Comparison of ENCODE assay signal across 16 mouse cellular contexts in genomic region chr19:34869375-34869774, GRCm38 (mm10).
"Had no signal": no experiment of that assay in that cellular context is flagged by ENCODE, and none has a peak within 500 bp of the region (broad histone marks: within the 10 kb centered on the region; RNA-seq: fewer than 3 reads in every experiment).

No protein-coding gene starts in this region.

- H3K4me1 ChIP-seq: neural tube, embryonic 13.5 days; neural tube, embryonic 15.5 days; stomach, embryonic 15.5 days had no signal

- H3K27me3 ChIP-seq: neural tube, embryonic 13.5 days; neural tube, embryonic 15.5 days; stomach, embryonic 15.5 days had no signal

- H3K9ac ChIP-seq: neural tube, embryonic 13.5 days; neural tube, embryonic 15.5 days; stomach, embryonic 15.5 days had no signal

- H3K36me3 ChIP-seq: neural tube, embryonic 13.5 days; neural tube, embryonic 15.5 days; stomach, embryonic 15.5 days had no signal

- DNase-seq: retina, postnatal 1 day; right cerebral cortex, adult 18-20 months; right cerebral cortex, postnatal 14 days; right cerebral cortex, postnatal 25 days; right cerebral cortex, postnatal 4 days; spleen, adult 18-20 months; thymus, adult 18-20 months; thymus, adult 2 months; thymus, postnatal 14 days; thymus, postnatal 25 days; thymus, postnatal 36 days; thymus, postnatal 4 days had no signal

- H3K27ac ChIP-seq: neural tube, embryonic 13.5 days; neural tube, embryonic 15.5 days; stomach, embryonic 15.5 days; stomach, postnatal 0 days had no signal

- H3K4me3 ChIP-seq: neural tube, embryonic 13.5 days; neural tube, embryonic 15.5 days; stomach, embryonic 15.5 days had no signal

- H3K4me2 ChIP-seq: neural tube, embryonic 13.5 days; neural tube, embryonic 15.5 days; stomach, embryonic 15.5 days had no signal

- H3K9me3 ChIP-seq: neural tube, embryonic 13.5 days; neural tube, embryonic 15.5 days; stomach, embryonic 15.5 days had no signal
